Mouse (Mus musculus) colon, adult 2 months (tissue): Measurements from ENCODE around the gene Fam174a. TPM values are rescaled to one million over a fixed set of nuclear protein-coding genes. Genes with fewer than 3 reads are reported as not detected.

ENCODE experiments used
- polyA plus RNA-seq: library from polyadenylated mRNA; depleted of rRNA; stranded (reverse); fragments of >200 nt; gene quantifications from 2 replicates; pipeline ENCODE4 v1.2.3, GENCODE M21; 2012; rRNA removed

The Fam174a gene
- polyA plus RNA-seq, result 23.7 and 37.4 TPM in 2 replicates

GRCm38 (mm10) chr1:95313393-95314228, at the start of gene Fam174a:
TSS of gene Fam174a (plus strand) at chr1:95313623.

